Mouse (Mus musculus) ovary, postnatal 36 days (tissue): ENCODE data around the gene Erp27.

Experiments used
- DNase-seq: peaks from one replicate; pipeline ENCODE4 v3.0.0; 2022; ENCODE audit warnings: low spot score, mixed read lengths

Erp27 gene

DNA sequence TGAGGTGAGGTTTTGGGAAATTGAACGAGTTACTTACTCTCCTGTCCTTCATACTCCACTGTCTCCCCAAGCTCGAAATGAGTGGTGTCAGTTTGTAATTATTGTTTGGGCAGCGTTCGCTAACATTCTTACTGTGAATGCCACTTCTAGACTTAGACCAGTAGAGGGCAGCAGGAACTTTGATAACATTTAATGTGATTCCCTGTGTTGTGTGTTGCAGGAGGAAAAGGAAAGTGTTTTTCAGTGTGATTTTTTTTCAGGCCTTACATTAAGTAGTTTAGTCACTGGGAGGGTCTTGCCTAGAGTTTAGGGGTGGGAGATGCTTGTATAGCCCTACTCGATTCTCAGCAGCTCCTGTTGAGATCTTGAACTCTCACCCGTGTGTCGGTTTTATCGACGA is 61.0 kb downstream of the Erp27 start:
- no peak for DNase-seq

DNA sequence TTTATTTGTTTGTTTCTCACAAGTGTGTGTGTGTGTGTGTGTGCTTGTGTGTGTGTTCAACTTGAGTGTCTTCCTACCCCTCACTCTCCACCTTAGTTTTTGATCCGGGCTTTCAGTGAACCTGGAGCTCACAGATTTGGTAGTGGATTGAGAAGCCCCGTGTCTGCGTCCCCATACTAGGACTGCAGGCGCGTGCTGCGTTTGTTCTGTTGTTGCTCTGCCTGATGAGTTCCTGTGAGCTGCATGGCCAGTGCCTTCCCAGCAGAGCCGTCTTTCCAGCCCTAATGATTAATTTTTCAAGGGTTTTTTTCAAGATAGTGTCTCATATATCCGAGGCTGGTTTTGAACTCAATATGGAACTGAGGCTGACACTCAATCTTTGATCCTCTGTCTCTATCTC is 63.6 kb downstream of the Erp27 start:
- DNase-seq, result no peak

DNA sequence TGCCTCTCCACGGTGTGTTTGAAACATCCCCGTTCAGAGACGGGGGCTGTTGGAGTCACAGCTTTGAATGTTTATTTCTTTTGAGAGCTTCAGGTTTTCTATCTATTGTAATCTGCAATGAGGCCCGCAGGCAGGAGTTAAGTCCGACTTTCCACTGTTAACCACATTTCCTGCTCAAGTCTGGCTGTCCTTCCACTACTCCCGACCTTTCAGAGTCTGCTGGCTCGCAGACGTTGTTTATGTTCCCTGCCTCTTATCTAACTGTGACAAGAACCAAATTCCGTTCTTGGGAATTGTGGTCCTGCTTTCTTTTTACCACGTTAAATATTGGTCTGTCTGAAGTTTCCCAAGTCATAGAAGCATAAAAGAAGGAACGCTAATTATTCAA is 64.1 kb downstream of the Erp27 start:
- peak; percentile 44 for DNase-seq
